Mouse (Mus musculus): Measurements from ENCODE around the gene Med19.

DNA sequence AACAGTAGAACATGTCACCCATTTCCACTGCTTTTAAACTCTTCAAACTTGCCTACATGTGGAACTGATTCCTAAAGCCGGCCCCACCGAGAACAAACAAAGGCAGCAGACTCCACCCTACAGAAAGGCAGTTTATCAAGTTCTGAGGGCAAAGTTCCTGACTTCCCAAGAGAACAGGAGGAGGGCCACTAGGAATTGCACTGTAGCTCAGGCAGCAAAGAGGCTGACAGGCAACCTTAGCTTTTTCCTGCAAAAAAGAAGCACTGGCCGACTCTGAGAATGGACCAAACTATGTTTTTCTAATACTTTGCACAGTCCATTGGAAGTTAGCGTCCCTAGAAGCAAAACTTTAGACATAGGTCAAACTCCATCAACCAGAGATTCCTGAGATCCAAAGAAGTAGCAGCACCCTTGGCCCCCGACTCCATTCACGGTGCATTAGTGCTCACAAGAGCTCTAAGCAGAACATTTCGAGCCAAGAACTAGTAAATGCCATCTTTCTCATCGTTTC, 41.9 kb upstream of the Med19 start:
- TF ChIP-seq CTCF (IDR thresholded peaks at IDR 0.05; ENCODE audit: extremely low read depth, insufficient read length, insufficient replicate concordance, low read depth, low read length) (no peak), POLR2A (IDR thresholded peaks at IDR 0.05; ENCODE audit: low read depth, low read length) (no peak)
